Mouse (Mus musculus) megakaryocyte, embryonic 14.5 days (primary cell): ENCODE measurements around the gene Alk.

Experiments
- FLI1 ChIP-seq: IDR thresholded peaks from 2 replicates; pipeline ENCODE4 v1.6.1; 2012; ENCODE audit warnings: low read length, inconsistent platforms, mixed read lengths
- GATA1 ChIP-seq: IDR thresholded peaks from 3 replicates; pipeline ENCODE4 v1.6.1; 2012; ENCODE audit warnings: mixed read lengths, low read length, inconsistent platforms, borderline replicate concordance

DNA sequence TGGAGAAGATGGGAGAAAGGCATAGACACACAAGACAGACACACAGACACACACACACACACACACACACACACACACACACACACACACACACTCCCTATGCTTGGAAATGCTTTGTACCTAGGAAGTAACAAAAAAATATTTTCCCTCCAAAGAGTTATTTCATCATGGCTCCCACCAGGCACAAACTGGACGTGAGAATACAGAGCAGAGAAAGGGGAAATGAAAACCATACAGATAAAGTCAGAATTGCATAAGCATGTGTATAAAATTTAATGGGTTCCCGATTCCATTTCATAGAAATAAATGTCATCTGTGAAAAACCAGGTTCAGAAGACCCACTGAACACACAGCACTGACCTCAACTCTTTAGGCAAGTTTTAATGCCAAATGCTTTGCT lies 736.5 kb downstream of the Alk start:
- TF ChIP-seq GATA1 (no peak), FLI1 (no peak)
